Mouse (Mus musculus): ENCODE measurements at regions not wholly inside any gene's neighbourhood (a gene's known extent, or its start where the extent isn't known, plus 50 kb on each side); places are given as distances from the start of the nearest gene placed in this dataset.

- TF ChIP-seq CTCF (IDR thresholded peaks at IDR 0.05; ENCODE audit: extremely low read depth, insufficient read depth, low read length) (no peak), POLR2A (IDR thresholded peaks at IDR 0.05; ENCODE audit: extremely low read depth, insufficient read depth, low read length) (no peak)
Measured at GRCm38 (mm10) chr13:5782540-5782939, 78.7 kb upstream of the Klf6 start.
